Mouse (Mus musculus) mouse trophoblast stem cell (cell line): ENCODE measurements around the gene Lipc.

Source experiments
- in situ Hi-C, 2 experiments: fragments of 300-500 bp; cut with MseI, MboI; formaldehyde crosslinking; loops; 2 replicates in 1 of 2; 3 replicates in 1 of 2; pipeline ENCODE4 v1.15.1; 2025

Gene Lipc

DNA sequence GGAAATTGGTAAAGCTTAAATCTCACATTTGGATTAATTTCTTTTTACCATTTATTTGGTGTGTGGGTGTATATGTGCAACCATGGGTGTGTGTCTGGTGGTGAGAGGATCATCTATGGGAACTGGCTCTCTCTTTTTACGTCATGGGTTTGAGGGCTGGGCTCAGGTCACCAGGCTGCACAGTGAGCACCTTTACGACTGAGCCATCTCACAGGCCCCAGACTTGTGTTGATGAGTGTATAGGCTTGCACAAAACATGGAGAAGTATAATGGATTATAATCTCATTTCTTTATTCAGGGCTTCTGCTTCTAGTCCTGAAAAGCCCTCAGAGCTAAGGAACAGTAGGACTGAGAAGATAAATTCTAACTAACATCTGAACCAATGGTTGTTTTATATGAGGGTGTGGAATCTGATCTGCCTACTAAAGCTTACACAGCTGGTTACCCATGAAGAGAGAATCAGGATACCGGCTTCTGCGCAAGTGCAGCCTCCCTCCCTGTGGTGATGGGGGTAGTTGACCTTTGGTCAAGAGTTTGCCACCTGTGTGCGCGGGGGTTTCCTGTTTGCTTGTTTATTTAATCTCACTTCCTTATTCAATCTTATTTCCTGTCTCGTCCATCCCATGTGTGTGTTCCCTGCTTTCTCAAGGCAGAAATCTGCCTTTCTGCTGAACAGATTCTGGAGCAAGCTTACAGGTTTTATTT lies 122.1 kb downstream of the Lipc start:
- in situ Hi-C loops: no loop called here

DNA sequence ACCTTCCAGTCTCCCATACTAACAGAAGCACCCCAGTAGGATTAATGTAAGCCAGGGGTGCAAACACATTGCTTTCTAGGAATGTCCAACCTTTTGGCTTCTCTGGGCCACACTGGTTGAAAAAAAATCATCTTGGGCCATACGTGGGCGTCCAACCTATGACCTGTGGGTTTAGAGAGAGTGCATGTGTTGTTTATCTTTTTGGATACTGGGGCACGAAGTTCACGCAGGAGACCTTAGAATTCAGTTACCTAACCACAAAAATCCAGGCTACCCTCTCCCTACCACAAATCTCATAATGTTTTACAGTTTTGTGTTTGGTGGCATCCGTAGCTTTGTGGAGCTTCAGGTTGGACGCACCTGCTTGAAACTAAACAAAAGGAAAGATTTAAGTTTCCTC lies 124.1 kb downstream of the Lipc start:
- in situ Hi-C loops: no loop called here

DNA sequence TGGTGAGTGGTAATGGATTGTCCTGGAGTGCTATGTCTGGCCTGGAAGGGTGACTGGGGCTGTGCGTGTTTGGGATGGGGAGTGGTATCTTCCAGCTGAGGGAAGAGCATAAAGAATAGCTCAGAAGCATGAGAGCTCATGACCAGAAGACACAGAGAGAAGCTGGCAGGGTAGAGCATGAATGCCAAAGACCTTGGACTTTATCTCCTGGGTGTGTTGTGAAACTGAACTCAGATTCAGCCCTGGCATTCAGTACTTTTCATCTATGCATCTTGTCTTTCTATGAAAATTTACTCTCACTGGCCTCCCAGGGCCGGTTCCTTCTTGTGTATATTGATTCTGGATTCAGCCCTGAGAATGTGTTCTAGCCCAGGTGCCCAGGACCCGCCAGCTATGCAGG lies 127.9 kb downstream of the Lipc start:
- in situ Hi-C loops: no loop called here

DNA sequence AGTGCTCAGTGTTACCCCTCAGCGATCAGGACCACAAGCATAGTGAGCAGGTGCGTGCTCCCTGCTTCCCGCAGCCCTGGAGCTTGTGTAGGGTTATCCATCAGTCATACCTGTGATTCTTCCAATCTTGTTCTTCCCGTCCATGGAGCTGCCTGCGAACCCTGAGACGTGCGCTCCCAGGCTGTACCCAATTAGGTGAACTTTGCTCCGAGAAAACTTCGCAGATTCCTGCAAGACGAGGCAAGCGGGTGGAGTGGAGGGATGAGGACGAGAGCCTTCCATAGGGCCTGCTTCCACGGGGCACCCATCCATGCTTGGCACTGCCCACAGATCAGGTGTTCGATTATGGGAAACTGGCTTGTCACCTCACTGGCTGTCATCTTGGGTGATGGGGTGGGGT lies 133.3 kb downstream of the Lipc start:
- in situ Hi-C loops: no loop called here

- in situ Hi-C loops: no loop called here
These were observed 134.6 kb downstream of the Lipc start for GRCm38 (mm10) chr9:70817396-70817795.

- in situ Hi-C loops: no loop called here
These were observed 135.2 kb downstream of the Lipc start for GRCm38 (mm10) chr9:70816701-70817305.

- in situ Hi-C loops: no loop called here
These were observed 139.5 kb downstream of the Lipc start for GRCm38 (mm10) chr9:70812551-70812950.

DNA sequence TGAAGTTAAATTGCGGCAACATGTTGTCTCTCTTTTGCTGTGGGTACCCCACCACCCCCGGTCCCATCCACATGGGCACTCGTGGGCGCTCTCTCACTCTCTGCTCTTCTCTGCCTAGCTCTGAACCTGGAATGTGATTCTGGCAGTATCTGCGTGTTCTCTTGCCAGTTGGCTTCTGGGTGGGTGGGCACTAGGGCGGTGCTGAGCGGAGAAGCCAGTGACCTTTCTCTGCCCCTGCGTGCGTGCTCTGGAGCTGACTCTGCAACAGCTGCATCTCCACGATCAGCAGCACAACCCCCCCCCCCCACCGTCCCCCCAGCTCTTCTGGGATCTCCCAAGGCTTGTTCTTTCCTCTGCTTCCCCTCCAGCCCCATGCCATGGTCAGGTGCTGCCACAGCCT lies 144.3 kb downstream of the Lipc start:
- in situ Hi-C loops: no loop called here

GRCm38 (mm10) chr9:70806069-70806468 lies 146.0 kb downstream of the Lipc start:
- in situ Hi-C loops: no loop called here

DNA sequence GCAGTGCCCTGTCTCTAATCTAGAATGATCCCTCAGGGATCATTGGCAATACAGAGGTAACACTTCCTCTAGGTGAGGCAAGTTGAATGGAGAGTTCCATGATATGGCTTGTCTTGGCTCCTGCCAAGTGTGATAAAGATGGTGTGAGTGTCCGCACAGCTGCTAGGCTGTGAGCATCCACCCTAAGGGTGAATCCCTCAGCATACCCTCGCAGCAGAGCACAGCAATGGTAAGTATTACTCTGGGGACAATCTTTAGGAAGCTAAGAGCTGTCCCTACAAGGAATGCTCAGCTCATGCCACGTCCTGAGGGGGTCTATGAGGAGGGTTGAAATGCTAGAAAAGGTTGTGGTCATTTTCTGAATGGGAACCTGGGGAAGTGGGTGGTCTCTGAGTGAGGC lies 149.2 kb downstream of the Lipc start:
- in situ Hi-C loops: no loop called here

DNA sequence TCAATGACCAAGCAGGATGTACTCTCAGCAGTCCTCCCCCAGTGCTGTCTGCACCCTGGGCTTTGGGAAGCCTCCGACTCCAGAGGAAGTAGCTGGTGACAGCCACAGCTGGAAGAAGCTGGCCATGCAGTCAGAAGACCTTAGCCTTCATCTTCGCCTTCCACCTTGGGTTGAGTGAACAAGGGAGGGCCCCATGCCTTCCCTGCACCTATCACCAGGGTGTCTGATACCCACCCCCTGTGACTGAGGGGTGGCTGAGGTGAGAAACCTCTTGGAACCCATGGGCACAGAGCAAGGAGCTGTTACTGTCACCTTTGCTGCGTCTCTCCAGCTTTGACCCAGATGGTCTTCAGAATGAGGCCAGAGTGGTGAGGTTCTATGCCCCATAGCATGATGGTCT lies 150.3 kb downstream of the Lipc start:
- in situ Hi-C loops: no loop called here

DNA sequence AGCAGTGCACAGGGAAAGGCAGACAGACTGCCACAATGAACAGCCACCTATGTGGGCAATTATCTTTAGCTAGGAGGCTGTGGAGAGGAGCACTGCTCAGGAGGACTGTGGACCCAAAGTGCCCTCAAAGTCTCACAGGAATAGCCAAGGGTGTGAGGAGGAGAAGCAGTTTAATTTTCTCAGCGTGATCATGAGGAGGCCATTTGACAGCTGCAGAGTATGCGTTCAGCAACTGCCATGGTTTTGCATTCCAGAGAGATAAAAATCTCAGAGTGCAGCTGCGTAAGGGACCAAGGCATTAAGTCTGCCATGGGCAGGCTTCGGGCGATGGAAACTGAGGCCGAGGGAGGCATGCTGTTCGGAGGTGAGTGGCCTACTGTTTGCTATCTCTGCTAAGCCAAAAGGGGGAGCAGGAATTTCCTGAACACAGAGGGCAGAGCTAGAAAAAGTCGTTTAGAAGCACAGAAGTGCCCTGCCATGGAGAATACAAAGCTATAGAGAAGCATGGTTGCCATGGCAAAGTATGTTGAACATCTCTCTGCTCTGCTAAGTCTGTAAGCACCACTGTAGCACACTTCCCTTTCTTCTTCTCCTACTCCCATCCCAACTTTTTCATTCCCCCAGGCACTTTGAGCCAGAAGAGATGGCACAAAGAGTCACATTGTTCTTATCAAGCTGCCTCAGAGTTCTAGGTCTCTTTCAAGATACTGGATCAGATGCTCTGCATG lies 151.3 kb downstream of the Lipc start:
- in situ Hi-C loops: no loop called here

DNA sequence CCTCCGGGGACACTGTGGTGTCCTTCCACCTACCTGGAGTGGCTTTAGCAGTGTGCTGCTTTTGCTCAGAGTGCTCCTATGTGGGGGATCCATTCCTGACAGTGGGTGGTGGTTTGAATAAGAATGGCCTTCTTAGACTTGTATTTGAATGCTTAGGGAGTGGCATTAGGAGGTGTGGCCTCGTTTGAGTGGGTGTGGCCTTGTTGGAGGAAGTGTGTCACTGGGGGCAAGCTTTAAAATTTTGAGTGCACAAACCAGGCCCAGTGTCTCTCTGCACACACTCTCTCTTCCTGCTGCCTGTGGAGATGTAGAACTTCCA lies 156.6 kb downstream of the Lipc start:
- in situ Hi-C loops: no loop called here

DNA sequence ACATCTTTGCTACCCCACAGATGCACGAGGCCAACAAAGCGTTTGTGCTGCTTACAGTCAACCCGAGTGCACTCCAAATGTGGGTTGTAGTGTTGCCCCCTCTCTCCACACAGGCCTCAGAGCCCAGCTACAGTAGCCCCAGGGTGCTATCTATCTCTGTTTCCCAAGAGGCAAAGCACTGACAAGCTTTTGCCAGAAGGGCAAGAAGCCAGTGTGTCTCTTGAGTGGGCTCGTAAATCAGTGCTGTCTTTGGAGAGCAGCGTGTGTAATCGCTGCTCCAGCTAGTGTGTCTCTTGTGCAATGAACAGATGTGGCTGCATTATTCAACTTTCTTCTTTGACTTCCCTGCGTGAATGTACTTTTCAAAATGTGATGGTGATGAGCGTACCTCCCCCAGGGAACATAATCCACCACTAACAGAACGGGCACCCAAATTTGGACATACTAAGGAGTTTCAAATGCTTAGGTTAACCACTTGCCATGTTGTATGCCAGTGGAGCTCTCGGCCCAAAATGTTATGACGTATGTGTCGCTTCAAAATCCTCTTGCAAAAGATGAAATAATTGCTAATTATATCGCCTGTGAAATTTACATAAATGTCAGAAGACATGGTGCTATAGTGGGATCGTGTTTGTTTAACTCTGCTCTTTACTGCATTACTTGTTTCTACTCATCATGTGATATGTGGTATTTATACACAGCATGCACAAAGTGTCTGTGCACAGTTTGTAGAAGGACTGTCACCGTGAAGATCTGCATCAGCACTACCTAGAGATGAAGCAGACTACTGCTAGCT lies 157.2 kb downstream of the Lipc start:
- in situ Hi-C loops: no loop called here

DNA sequence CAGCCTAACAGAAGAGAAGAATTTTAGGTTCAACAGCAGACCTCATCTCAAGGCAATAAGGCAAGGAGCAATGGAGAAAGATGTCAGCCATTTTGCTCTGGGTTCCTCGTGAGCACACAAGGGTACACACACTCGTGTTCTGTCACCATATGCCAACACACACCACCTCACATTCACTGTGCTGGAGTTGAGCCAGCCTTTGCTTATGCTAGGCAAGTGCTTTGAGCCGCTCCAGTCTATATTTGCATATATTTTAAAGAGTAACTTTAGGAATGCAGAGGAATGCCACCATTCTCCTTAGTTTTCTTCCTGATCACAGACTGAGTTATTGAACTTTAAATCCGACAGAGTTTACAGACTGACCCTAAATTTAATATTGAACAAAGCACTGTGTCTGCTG lies 161.4 kb downstream of the Lipc start:
- in situ Hi-C loops: no loop called here

GRCm38 (mm10) chr9:70788705-70789104 lies 163.3 kb downstream of the Lipc start:
- in situ Hi-C loops: no loop called here

- in situ Hi-C loops: no loop called here
These were observed 169.8 kb downstream of the Lipc start for GRCm38 (mm10) chr9:70782191-70782590.

DNA sequence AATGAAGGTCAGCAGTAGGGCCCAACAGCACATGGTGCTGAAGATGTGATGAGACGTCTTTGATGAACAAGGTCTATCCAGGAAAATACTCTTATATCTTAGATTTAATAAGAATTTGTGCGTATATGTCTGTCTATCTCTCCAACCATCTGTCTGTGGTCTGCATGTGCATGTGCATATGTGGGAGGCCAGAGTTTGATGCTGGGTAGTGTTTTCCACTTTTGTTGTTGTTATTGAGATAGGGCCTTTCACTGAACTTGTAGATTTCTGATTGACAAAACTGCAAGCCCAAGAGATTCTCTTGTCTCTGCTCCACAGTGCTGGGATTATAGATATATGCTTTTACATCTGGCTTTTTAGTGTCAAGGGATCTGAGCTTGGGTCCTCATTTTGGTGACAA lies 176.5 kb downstream of the Lipc start:
- in situ Hi-C loops: no loop called here

DNA sequence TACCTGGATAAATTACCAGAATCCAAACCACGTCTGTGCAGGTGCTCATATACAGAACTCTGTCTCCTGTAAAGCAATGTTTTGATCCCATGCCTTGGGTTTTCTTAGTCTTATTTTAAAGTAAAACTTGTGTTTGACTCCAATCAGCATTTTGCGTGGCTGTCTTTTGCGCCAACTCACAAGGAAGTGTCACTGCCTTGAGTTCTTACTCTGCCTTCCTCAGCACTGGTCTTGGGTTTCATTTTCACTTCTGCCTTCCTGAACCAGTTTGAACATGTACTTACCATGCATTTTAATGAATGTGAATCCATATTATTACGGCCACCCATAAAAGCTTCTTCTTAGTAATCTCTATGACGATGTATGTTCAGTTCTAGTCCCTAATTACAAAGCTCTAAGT lies 191.1 kb downstream of the Lipc start:
- in situ Hi-C loops: no loop called here

DNA sequence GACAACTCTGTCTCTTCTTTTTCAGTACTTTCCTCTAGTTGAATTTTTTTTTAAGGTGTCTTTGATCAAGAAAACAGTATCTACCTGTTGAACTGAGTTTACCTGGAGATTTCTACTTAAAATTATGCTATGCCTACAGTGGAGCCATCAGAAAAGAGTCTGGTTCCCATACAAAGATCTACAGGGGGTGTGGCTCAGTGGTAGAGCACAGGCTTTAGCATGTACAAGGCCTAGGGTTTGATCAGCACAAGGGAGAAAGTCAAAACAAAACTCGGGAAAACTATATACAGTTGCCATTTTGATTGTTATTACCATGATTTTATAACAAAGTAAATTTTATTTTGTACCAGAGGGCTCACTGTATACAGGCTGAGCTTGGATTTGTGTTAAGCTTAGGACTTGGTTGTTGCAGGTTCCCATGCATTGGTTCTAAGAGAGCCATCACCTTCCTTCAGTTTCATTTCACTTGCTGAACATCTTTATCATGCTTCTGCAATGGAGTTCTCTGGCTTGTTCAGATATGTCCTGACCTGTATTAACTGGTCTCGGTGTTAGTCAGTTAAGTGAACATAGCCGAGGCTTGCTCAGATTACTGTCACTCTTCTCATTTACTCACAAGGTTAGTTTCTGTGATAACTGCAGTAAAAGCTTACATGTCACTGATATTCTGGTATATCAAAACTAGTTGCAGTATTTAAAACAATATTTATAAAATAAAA lies 200.4 kb downstream of the Lipc start:
- in situ Hi-C loops: no loop called here
